Mouse (Mus musculus) small intestine, adult 2 months (tissue): ENCODE measurements around the gene Cnih3.

Experiments used
- CTCF ChIP-seq: fragments of 200-500 bp; IDR thresholded peaks from 2 replicates; pipeline ENCODE4 v1.5.1; 2012; ENCODE audit warnings: low read depth, mild to moderate bottlenecking, control low read depth, inconsistent platforms, low read length, moderate library complexity, mixed read lengths; ENCODE audit not compliant: insufficient replicate concordance, insufficient read length; ENCODE audit errors: extremely low read depth
- POLR2A ChIP-seq: fragments of 200-500 bp; IDR thresholded peaks from 2 replicates; pipeline ENCODE4 v1.6.1; 2012; ENCODE audit warnings: low read depth, mild to moderate bottlenecking, control low read depth, inconsistent platforms, low read length, moderate library complexity

GRCm38 (mm10) chr1:181393250-181394149 is 41.1 kb downstream of the Cnih3 start:
- TF ChIP-seq CTCF, result no peak; the same call in 1 of the 2 replicates
- no peak for TF ChIP-seq POLR2A
